Mouse (Mus musculus) left cerebral cortex, postnatal 4 days (tissue): ENCODE data around the gene Hspb11. TPM values are rescaled to one million over a fixed set of nuclear protein-coding genes. Genes with fewer than 3 reads are reported as not detected.

Experiments used
- DNase-seq: peaks from one replicate; pipeline ENCODE4 v3.0.0-alpha.2; 2022
- intact Hi-C: fragments of 180-260 bp; cut with DNase I; formaldehyde crosslinking; loops from one replicate; pipeline ENCODE4 v1.15.1; 2025
- total RNA-seq, 2 experiments: library from RNA; stranded (reverse); gene quantifications; 2 replicates each; pipeline ENCODE4 v1.2.3; 2021

Hspb11 gene
- total RNA-seq, 2 experiments from 2014 or later, result 14.8 to 20.0 TPM

DNA sequence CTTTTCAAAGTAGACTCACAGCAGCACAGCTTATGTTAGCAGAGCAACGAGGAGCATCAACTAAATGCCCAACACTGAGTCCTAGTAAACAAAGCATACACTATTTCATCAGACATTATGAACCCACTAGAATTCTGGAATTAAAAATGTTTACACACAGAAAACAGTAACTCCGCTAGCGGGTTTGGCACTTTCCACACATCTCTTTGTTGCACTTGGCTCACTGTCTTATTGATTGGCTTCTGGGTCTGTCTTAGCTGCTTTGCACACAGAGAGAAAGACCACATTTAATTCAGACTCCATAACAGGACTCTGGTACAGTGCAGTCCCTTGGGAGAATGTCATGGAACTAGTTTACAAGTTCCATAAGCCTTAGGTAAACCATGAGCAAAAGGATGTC lies 5.3 kb upstream of the Hspb11 start:
- no peak for DNase-seq
- intact Hi-C loops, result no loop called here

DNA sequence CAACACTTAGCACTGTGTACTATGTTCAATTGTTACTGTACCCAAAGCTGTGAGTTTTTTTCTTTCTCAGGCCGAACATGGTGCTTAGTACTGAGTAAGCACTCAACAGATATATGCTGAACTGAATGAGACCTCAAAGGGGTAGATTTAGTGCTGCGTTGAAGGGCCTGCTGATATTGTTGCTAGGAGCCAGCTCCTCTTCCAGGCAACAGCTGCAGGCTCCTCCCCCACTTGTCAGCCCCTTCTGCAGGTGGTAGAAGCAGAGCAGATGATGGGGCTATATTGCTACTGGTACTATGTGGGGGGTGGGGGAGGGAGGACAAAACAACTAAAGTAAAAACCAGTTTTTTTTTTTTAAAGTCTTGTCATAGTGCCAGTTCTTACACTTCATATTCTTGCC lies 3.9 kb upstream of the Hspb11 start:
- intact Hi-C loops, result no loop called here
- DNase-seq, result no peak

- intact Hi-C loops, result loop anchor here (5.0 kb wide), 2 partner anchors 62 to 97 kb away; partner anchors contain the start of gene Yipf1
- peak; percentile 35 for DNase-seq
These were observed 2.9 kb upstream of the Hspb11 start for GRCm38 (mm10) chr4:107250494-107250893.

DNA sequence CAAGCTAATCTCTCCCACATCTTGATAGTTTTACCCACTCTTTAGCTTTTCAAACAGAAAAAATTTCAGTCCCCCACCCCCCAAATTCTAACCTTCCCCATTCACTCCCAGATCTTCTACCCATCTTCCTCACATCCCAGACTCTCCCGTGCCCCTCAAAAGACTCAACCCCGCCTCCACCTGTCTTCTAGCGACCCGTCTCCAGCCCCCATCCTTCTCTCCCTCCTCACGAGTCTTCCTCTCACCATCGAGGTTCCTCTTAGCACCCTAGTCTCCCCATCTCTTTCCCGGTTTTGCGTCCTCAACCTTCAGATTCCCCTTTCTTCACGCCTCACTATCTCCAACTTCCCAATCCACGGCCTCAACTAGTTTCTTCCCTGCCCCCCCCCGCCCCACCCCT lies 871 bp upstream of the Hspb11 start:
- peak; percentile 1 for DNase-seq
- intact Hi-C loops, result loop anchor here (5.0 kb wide), 2 partner anchors 60 to 95 kb away; partner anchors contain the start of gene Yipf1

DNA sequence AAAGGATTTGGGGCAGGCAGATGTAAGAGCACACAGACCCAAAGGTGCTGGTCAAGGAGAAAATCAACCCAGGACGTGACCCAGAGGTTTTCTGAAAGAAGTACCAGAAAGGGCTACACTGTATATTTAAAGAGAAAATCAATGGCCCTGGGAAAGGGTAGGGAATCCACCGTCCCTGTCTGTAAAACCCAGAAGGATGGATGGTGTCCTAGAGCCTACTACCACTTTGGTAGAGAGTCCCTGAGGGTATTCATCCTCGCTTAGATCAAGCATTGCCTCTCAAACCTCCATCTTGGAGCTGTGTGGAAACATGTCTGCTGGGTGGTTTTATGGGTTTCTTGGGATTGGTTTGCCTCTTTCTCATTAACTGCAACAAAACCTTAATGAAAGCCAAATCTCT lies 1.0 kb downstream of the Hspb11 start:
- DNase-seq, result no peak
- intact Hi-C loops, result loop anchor here (5.0 kb wide), 2 partner anchors 58 to 93 kb away; partner anchors contain the start of gene Yipf1

DNA sequence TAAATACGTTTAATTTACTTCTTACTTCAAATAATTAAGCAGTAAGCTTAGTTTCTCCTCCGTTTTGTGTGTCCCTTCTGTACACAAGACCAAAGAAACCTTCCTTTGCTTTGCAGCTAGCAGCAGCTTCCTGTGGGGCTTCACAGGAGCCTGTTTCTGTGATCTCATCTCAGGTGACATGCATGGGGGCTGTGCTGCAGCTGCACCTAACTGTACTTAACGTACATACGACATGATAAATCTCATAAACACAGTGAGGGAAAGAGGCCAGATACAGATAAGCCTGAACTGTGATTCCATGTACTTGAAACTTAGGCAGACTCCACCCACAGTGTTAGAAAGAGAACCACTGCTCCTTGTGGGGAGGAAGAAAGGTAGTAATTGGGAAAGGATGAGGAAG lies 6.6 kb downstream of the Hspb11 start:
- DNase-seq, result no peak
- intact Hi-C loops, result no loop called here

- DNase-seq, result no peak
- intact Hi-C loops, result no loop called here
These were observed 20.3 kb downstream of the Hspb11 start for GRCm38 (mm10) chr4:107273683-107274082.

DNA sequence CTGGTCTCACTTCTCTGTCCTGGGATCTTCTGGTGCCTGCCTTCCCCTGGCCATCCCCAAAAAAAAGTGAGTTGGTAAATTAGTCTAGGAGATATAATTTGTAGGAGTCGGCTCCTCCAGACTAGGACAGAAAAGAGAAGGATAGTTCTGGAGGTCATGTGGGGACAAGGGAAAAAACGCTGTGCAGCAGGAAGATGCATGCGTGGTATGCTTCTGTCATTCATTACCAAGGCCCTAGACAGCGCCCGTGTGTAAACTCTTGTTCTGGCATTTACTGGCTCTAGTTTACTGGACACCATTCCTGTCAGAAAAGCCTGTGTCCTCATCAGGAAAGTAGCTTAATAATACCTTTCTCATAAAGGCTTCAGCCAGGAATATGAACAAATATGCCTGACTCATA lies 21.1 kb downstream of the Hspb11 start:
- DNase-seq, result no peak
- intact Hi-C loops, result no loop called here

DNA sequence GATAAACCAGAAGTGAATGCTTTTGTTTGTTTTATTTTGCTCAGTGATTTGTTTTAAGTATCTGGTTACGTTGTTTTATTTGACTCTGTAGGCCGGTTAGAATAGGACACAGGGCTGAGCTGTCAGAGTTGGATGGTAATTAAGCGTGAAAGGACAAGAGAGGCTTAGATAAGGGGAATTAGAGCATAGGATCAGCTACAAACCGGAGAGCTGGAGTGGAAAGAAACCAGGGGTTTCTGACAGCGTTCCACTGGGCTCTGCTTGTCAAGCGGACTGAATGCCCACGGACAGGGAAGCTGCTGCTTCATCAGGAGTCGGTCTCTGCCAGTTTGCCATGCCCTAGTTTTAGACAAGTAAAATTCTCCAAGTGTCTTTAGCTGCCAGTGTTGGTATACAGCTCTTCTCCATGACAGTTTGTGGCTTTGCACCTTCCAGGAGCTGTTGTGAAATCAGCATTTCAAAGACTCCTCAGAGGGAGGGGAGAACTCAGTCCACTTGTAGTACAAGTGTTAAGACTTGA lies 24.9 kb downstream of the Hspb11 start:
- intact Hi-C loops, result no loop called here
- DNase-seq, result peak; percentile 29

- intact Hi-C loops, result no loop called here
- DNase-seq, result no peak
These were observed 27.6 kb downstream of the Hspb11 start for GRCm38 (mm10) chr4:107280843-107281475.

- intact Hi-C loops, result no loop called here
- DNase-seq, result no peak
These were observed 32.2 kb downstream of the Hspb11 start for GRCm38 (mm10) chr4:107285446-107286200.

DNA sequence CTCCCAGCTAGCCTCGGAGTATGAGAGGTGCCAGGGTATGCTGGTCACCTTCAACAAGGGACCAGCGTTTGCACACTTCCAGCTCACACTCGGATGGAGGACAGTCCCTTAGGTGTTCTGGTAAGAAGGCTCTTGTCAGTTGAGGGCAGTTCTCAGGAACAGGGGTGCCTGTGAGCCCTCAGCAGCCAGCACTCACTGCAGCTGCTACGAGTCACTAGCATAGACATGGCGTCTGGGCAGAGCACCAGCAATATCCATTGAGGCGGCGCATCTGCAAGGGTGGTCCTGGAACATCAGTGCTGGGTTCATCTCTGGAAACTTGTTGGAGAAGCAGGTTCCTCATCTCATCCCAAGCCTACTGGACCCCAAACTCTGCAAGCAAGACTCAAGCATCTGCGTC lies 33.0 kb downstream of the Hspb11 start:
- intact Hi-C loops, result no loop called here
- no peak for DNase-seq

DNA sequence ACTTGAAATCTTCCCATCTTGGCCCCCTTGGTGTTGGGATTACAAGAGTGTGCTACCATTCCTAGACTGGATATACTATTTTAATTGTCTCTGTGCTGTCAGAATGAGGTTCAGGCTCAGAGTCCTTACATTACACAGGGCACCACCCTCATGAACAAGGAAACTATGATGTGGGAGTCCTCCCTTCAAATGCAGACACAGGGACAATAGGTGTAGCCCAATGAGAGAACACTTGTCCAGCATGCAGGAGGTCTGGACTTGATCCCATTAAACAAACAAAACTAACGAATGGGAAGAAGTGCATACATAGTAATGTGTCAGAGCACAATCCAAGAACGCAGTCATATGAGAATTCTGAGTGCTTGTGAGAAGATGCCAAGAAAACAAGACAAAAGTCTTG lies 34.1 kb downstream of the Hspb11 start:
- intact Hi-C loops, result no loop called here

DNA sequence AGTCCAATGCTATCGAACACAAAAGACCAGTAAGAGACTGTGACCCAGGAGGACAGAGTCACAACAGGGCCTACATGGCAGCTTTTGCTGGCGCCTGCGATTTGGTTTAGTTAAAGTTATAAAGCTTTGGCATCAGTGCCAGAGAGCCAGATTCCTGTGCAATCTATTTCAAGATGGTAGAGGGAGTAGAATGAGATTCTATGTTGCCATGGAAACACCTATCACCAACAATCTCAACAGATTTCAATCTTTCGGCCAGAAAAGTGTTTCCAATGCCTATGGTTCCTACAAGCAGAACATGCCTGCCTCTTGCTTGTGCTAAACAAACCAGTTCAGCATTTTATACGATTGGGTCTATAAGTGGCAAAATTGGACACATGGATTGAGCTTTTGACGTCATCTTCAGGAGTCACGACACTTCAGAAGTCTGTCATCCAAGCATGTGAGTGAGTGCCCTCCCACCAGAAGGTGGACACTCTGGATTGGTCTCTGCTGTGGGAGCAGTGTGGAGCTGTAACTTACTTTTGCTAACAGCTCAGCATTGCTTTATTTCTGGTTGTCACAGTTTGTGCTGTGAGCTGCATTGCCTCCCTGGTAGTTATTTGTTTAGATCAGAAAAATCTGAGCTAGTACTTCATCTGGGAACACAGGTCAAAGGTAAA lies 38.3 kb downstream of the Hspb11 start:
- intact Hi-C loops, result no loop called here
- no peak for DNase-seq

More for the DNA sequence above, 34.1 kb downstream of the Hspb11 start:
- no peak for DNase-seq

GRCm38 (mm10) chr4:107292273-107292662 lies 38.9 kb downstream of the Hspb11 start:
- intact Hi-C loops, result no loop called here

GRCm38 (mm10) chr4:107298071-107298606 lies 44.7 kb downstream of the Hspb11 start:
- intact Hi-C loops, result no loop called here
- no peak for DNase-seq

More at GRCm38 (mm10) chr4:107292273-107292662, 38.9 kb downstream of the Hspb11 start:
- DNase-seq, result no peak

DNA sequence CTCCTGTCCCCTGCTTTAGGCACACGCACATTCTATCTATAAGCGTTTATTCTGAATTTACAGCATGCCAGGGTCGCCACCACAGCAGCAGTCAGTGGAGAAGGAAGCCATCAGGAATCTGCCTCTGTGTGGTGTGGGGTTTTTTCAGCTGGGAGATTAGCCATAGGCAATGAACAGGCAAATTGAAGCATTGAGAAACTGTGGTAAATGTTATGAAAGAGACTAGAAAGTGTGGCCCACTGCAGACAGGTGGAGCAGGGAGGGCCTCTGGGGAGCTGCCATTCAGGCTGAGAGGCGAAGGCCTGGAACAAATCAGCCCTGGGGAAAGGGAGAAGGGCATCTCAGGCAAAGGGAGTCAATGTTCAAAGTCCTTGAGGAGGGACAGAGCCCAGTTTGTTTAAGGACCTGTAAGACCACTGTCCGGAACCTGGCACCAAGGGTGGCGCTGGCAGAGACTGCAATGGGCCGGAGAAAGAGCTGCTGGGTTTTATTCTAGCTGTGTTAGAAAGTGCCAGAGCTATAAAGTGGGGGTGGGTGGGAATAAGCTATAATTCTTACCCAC lies 46.5 kb downstream of the Hspb11 start:
- intact Hi-C loops, result no loop called here
- DNase-seq, result no peak

GRCm38 (mm10) chr4:107300371-107300770 lies 47.0 kb downstream of the Hspb11 start:
- DNase-seq, result no peak
- intact Hi-C loops, result no loop called here

- DNase-seq, result no peak
- intact Hi-C loops, result no loop called here
These were observed 47.6 kb downstream of the Hspb11 start for GRCm38 (mm10) chr4:107300902-107301555.

DNA sequence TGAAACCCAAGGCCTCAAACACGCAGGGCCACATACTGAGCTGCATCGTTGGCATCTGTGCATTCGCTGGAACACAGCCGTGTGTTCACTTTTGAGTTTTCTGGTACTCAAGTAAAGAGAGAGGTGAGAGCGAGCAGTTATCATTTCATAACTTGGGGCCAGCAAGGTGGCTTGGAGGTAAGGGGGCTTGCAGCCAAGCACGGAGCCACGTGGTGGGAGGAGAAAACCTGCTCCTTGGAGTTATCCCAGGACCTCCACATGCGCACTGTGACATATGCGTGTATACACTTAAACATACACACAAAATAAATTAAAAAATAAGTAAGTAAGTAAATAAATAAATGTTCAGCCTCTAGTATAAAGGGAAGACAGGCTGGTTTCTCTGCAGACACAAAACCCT lies 48.8 kb downstream of the Hspb11 start:
- intact Hi-C loops, result no loop called here
- no peak for DNase-seq
